ENCODE assay signal across 14 mouse cellular contexts in genomic region chr5:81568743-81569142, GRCm38 (mm10).
DNase-seq lines count a peak whose midpoint lies in the region; TF ChIP-seq lines count a peak whose summit lies in the region.
"Had no signal": no experiment of that assay in that cellular context is flagged by ENCODE, and none has a peak within 500 bp of the region (broad histone marks: within the 10 kb centered on the region; RNA-seq: fewer than 3 reads in every experiment).

No protein-coding gene starts in this region.

- TF ChIP-seq POLR2A in heart, adult 2 months (IDR thresholded peaks at IDR 0.05; ENCODE audit: insufficient read depth, low read depth, low read length), result no peak

- H3K9me3 ChIP-seq in heart, embryonic 10.5 days, result no peaks in the 10 kb centered on the region
- H3K9me3 ChIP-seq: embryonic facial prominence, embryonic 13.5 days; forebrain, embryonic 12.5 days; hindbrain, embryonic 12.5 days; limb, embryonic 13.5 days had no signal

- no peaks in the 10 kb centered on the region for H3K79me2 ChIP-seq in heart, adult 2 months (replicated peaks; ENCODE audit: control insufficient read depth, insufficient read depth, low read length)

- intact Hi-C loops in heart, adult 2 months (cut with DNase I), result no loop called here
- intact Hi-C loops in heart, postnatal 25 days (cut with DNase I), result no loop called here

- H3K36me3 ChIP-seq in heart, adult 2 months (ENCODE audit: control insufficient read depth, insufficient read depth, low read length), result no peaks in the 10 kb centered on the region
- H3K36me3 ChIP-seq in heart, embryonic 10.5 days, result no peaks in the 10 kb centered on the region
- H3K36me3 ChIP-seq: embryonic facial prominence, embryonic 13.5 days; forebrain, embryonic 12.5 days; hindbrain, embryonic 12.5 days; limb, embryonic 13.5 days had no signal

- no peak overlapping the region for H3K4me3 ChIP-seq in heart, adult 2 months
- H3K4me3 ChIP-seq in heart, embryonic 10.5 days, result no peak overlapping the region
- H3K4me3 ChIP-seq: embryonic facial prominence, embryonic 13.5 days; forebrain, embryonic 12.5 days; hindbrain, embryonic 12.5 days; left cerebral cortex, adult 2 months; limb, embryonic 13.5 days had no signal

- H3K27me3 ChIP-seq in heart, adult 2 months (ENCODE audit: control insufficient read depth, insufficient read depth, low read length), result no peaks in the 10 kb centered on the region
- H3K27me3 ChIP-seq in heart, embryonic 10.5 days (ENCODE audit: insufficient read depth, poor library complexity, severe bottlenecking), result no peaks in the 10 kb centered on the region
- H3K27me3 ChIP-seq: CH12.LX; embryonic facial prominence, embryonic 13.5 days; forebrain, embryonic 12.5 days; hindbrain, embryonic 12.5 days; limb, embryonic 13.5 days had no signal

- 33% methylated on average over 1 of the region's 1 CpGs for WGBS in heart, adult 2 months
- 81% methylated on average over 1 of the region's 1 CpGs for WGBS in heart, embryonic 10.5 days

- H3K27ac ChIP-seq in heart, adult 2 months, result no peak overlapping the region
- no peak overlapping the region for H3K27ac ChIP-seq in heart, embryonic 10.5 days
- H3K27ac ChIP-seq: embryonic facial prominence, embryonic 13.5 days; forebrain, embryonic 12.5 days; hindbrain, embryonic 12.5 days; kidney, postnatal 0 days; left cerebral cortex, adult 2 months; limb, embryonic 13.5 days had no signal

- TF ChIP-seq CTCF in heart, adult 2 months (IDR thresholded peaks at IDR 0.05), result no peak

- no peak for TF ChIP-seq EP300 in heart, adult 2 months (IDR thresholded peaks at IDR 0.05; ENCODE audit: insufficient read depth, low read depth, low read length)

- DNase-seq in heart, adult 2 months, result peak; percentile 17 to 49
- no peak for DNase-seq in heart, embryonic 10.5 days (ENCODE audit: low spot score)
- peak; percentile 16 for DNase-seq in lung, postnatal 25 days (ENCODE audit: low spot score)
- no peak for DNase-seq in lung, postnatal 14 days
- DNase-seq in heart, postnatal 25 days (ENCODE audit: low spot score), result peak; percentile 3
- DNase-seq in natural killer cell, adult 2 months (ENCODE audit: low spot score in 2 of 2), result no peak
- no peak for DNase-seq in layer of hippocampus, adult 8-10 months (ENCODE audit: low spot score in 2 of 2)

- H3K4me1 ChIP-seq in heart, adult 2 months (ENCODE audit: control insufficient read depth, insufficient read depth, low read length), result no peaks in the 10 kb centered on the region
- H3K4me1 ChIP-seq in heart, embryonic 10.5 days, result no peaks in the 10 kb centered on the region
- H3K4me1 ChIP-seq: embryonic facial prominence, embryonic 13.5 days; forebrain, embryonic 12.5 days; hindbrain, embryonic 12.5 days; limb, embryonic 13.5 days had no signal

- no peak overlapping the region for H3K9ac ChIP-seq in heart, adult 2 months (ENCODE audit: low read depth, low read length)
- H3K9ac ChIP-seq: embryonic facial prominence, embryonic 13.5 days; forebrain, embryonic 12.5 days; hindbrain, embryonic 12.5 days; limb, embryonic 13.5 days had no signal

Comparison
In these comparisons a context has a peak if more than half of its experiments do, and no peak if none do; other contexts are left out.
1. DNase-seq: peak in heart, adult 2 months (2 of 2), lung, postnatal 25 days (single experiment) and heart, postnatal 25 days (single experiment); none in heart, embryonic 10.5 days (single experiment), lung, postnatal 14 days (single experiment), natural killer cell, adult 2 months (0 of 2) and layer of hippocampus, adult 8-10 months (0 of 2).